Mouse (Mus musculus) CH12.LX (cell line): ENCODE data around the gene Lzts3. TPM values are rescaled to one million over a fixed set of nuclear protein-coding genes. Genes with fewer than 3 reads are reported as not detected.

Source experiments
- DNase-seq: peaks from one replicate; pipeline ENCODE4 v3.0.0-alpha.2; 2013; ENCODE audit errors: extremely low read depth
- H3K27ac ChIP-seq: 2 replicates; pipeline ENCODE4 v1.5.1; 2012; ENCODE audit warnings: low read depth, mild to moderate bottlenecking, control low read depth, moderate library complexity; ENCODE audit not compliant: insufficient read depth
- H3K27me3 ChIP-seq: replicated peaks from 2 replicates; pipeline ENCODE3; 2012; ENCODE audit warnings: inconsistent platforms
- H3K36me3 ChIP-seq, 2 experiments: replicated peaks in 1 of 2; 2 replicates each; pipeline versions ENCODE3 to v1.6.1; 2012; ENCODE audit warnings: inconsistent platforms in 1 of 2, low read length in 1 of 2, mild to moderate bottlenecking in 1 of 2, mixed read lengths in 1 of 2, moderate library complexity in 1 of 2; ENCODE audit not compliant: control insufficient read depth in 1 of 2, insufficient read depth in 1 of 2
- H3K4me1 ChIP-seq, 2 experiments: 2 replicates each; pipeline ENCODE4 v1.6.1; 2012; ENCODE audit warnings: inconsistent platforms in 1 of 2, moderate library complexity in 1 of 2; ENCODE audit not compliant: insufficient read depth in 2 of 2, control insufficient read depth in 1 of 2
- H3K4me2 ChIP-seq: 2 replicates; pipeline ENCODE4 v1.6.1; 2012; ENCODE audit warnings: low read depth, mild to moderate bottlenecking, control low read depth; ENCODE audit not compliant: poor library complexity, insufficient read depth, severe bottlenecking
- H3K4me3 ChIP-seq, 3 experiments: fragments of 150-350 bp in 1 of 3; sonication (generic) in 1 of 3; replicated peaks in 1 of 3; 2 replicates each; pipeline versions ENCODE3 to v1.5.1; 2011 to 2012; ENCODE audit warnings: low read depth in 2 of 3, low read length in 2 of 3, mild to moderate bottlenecking in 2 of 3, moderate library complexity in 2 of 3, control low read depth in 1 of 3, improper control_type of control experiment in 1 of 3, inconsistent platforms in 1 of 3, mixed read lengths in 1 of 3; ENCODE audit not compliant: poor library complexity in 1 of 3
- H3K79me2 ChIP-seq: replicated peaks from 2 replicates; pipeline ENCODE4 v1.6.1; 2012; ENCODE audit warnings: mild to moderate bottlenecking, moderate library complexity; ENCODE audit not compliant: control insufficient read depth, poor library complexity, insufficient read depth, severe bottlenecking; ENCODE audit errors: extremely low read depth
- H3K9ac ChIP-seq: 2 replicates; pipeline ENCODE4 v1.6.1; 2012; ENCODE audit warnings: low read depth, mild to moderate bottlenecking, control low read depth, moderate library complexity; ENCODE audit not compliant: insufficient read depth
- H3K9me3 ChIP-seq: replicated peaks from 2 replicates; pipeline ENCODE3; 2012; ENCODE audit warnings: low read length, inconsistent platforms, mixed read lengths
- BHLHE40 ChIP-seq: IDR thresholded peaks from 2 replicates; pipeline ENCODE4 v1.6.1; 2011; ENCODE audit warnings: mild to moderate bottlenecking, low read depth, low read length, improper control_type of control experiment
- CHD1 ChIP-seq: IDR thresholded peaks from 2 replicates; pipeline ENCODE4 v1.6.1; 2012; ENCODE audit warnings: low read depth, low read length, improper control_type of control experiment, inconsistent platforms
- CHD2 ChIP-seq: IDR thresholded peaks from 2 replicates; pipeline ENCODE4 v1.6.1; 2011; ENCODE audit warnings: low read length, improper control_type of control experiment
- CTCF ChIP-seq, 2 experiments: IDR thresholded peaks in 1 of 2; conservative IDR thresholded peaks in 1 of 2; 2 replicates each; pipeline ENCODE4 v1.5.1; 2011 to 2012; ENCODE audit warnings: low read depth in 2 of 2, low read length in 2 of 2, improper control_type of control experiment in 1 of 2, inconsistent platforms in 1 of 2, mild to moderate bottlenecking in 1 of 2, moderate library complexity in 1 of 2
- ELF1 ChIP-seq: IDR thresholded peaks from 2 replicates; pipeline ENCODE4 v1.6.1; 2014; ENCODE audit warnings: low read depth, mild to moderate bottlenecking, inconsistent platforms, low read length, improper control_type of control experiment
- EP300 ChIP-seq: IDR thresholded peaks from 2 replicates; pipeline ENCODE4 v1.6.1; 2011; ENCODE audit warnings: low read length, improper control_type of control experiment
- ETS1 ChIP-seq: conservative IDR thresholded peaks from 2 replicates; pipeline ENCODE4 v1.6.1; 2012; ENCODE audit warnings: low read depth, mild to moderate bottlenecking, inconsistent platforms, low read length, improper control_type of control experiment, moderate library complexity
- IRF4 ChIP-seq: IDR thresholded peaks from 2 replicates; pipeline ENCODE4 v1.6.1; 2014; ENCODE audit warnings: low read depth, mild to moderate bottlenecking, inconsistent platforms, low read length, improper control_type of control experiment
- JUN ChIP-seq: IDR thresholded peaks from 2 replicates; pipeline ENCODE4 v1.6.1; 2011; ENCODE audit warnings: low read depth, mild to moderate bottlenecking, low read length, improper control_type of control experiment, moderate library complexity; ENCODE audit not compliant: insufficient read depth
- KAT2A ChIP-seq: IDR thresholded peaks from 2 replicates; pipeline ENCODE4 v1.6.1; 2012; ENCODE audit warnings: low read length, improper control_type of control experiment, inconsistent platforms; ENCODE audit not compliant: insufficient replicate concordance
- MAZ ChIP-seq: IDR thresholded peaks from 2 replicates; pipeline ENCODE4 v1.6.1; 2012; ENCODE audit warnings: low read depth, mild to moderate bottlenecking, inconsistent platforms, low read length, improper control_type of control experiment, moderate library complexity
- MEF2A ChIP-seq: IDR thresholded peaks from 2 replicates; pipeline ENCODE4 v1.6.1; 2014; ENCODE audit warnings: low read depth, mild to moderate bottlenecking, inconsistent platforms, low read length, improper control_type of control experiment, borderline replicate concordance
- MXI1 ChIP-seq: IDR thresholded peaks from 2 replicates; pipeline ENCODE4 v1.6.1; 2011; ENCODE audit warnings: mild to moderate bottlenecking, low read depth, low read length, improper control_type of control experiment
- MYC ChIP-seq: IDR thresholded peaks from 2 replicates; pipeline ENCODE4 v1.6.1; 2011; ENCODE audit warnings: low read depth, mild to moderate bottlenecking, improper control_type of control experiment, low read length
- NELFE ChIP-seq: IDR thresholded peaks from 2 replicates; pipeline ENCODE4 v1.6.1; 2011; ENCODE audit warnings: low read depth, low read length, improper control_type of control experiment
- NRF1 ChIP-seq: IDR thresholded peaks from 2 replicates; pipeline ENCODE4 v1.6.1; 2014; ENCODE audit warnings: low read depth, mild to moderate bottlenecking, inconsistent platforms, low read length, improper control_type of control experiment, moderate library complexity
- POLR2A ChIP-seq: IDR thresholded peaks from 2 replicates; pipeline ENCODE4 v1.6.1; 2011; ENCODE audit warnings: low read depth, mild to moderate bottlenecking, improper control_type of control experiment, low read length
- POLR2AphosphoS2 ChIP-seq: IDR thresholded peaks from 2 replicates; pipeline ENCODE4 v1.6.1; 2011; ENCODE audit warnings: low read depth, low read length, improper control_type of control experiment
- RAD21 ChIP-seq: IDR thresholded peaks from 2 replicates; pipeline ENCODE4 v1.6.1; 2011; ENCODE audit warnings: low read depth, mild to moderate bottlenecking, low read length, improper control_type of control experiment, moderate library complexity
- RCOR1 ChIP-seq: conservative IDR thresholded peaks from 2 replicates; pipeline ENCODE4 v1.6.1; 2012; ENCODE audit warnings: low read depth, mild to moderate bottlenecking, inconsistent platforms, low read length, improper control_type of control experiment
- SIN3A ChIP-seq: IDR thresholded peaks from 2 replicates; pipeline ENCODE4 v1.6.1; 2012; ENCODE audit warnings: low read length, improper control_type of control experiment, inconsistent platforms
- TBP ChIP-seq: conservative IDR thresholded peaks from 2 replicates; pipeline ENCODE4 v1.6.1; 2011; ENCODE audit warnings: low read depth, low read length, improper control_type of control experiment
- TCF12 ChIP-seq: IDR thresholded peaks from 2 replicates; pipeline ENCODE4 v1.6.1; 2014; ENCODE audit warnings: low read depth, mild to moderate bottlenecking, inconsistent platforms, low read length, improper control_type of control experiment
- UBTF ChIP-seq: IDR thresholded peaks from 2 replicates; pipeline ENCODE4 v1.6.1; 2012; ENCODE audit warnings: low read depth, mild to moderate bottlenecking, inconsistent platforms, low read length, improper control_type of control experiment, moderate library complexity
- USF1 ChIP-seq: IDR thresholded peaks from 2 replicates; pipeline ENCODE4 v1.6.1; 2014; ENCODE audit warnings: low read depth, mild to moderate bottlenecking, inconsistent platforms, low read length, improper control_type of control experiment
- USF2 ChIP-seq: conservative IDR thresholded peaks from 2 replicates; pipeline ENCODE4 v1.6.1; 2011; ENCODE audit warnings: low read depth, low read length, improper control_type of control experiment
- ZC3H11A ChIP-seq: IDR thresholded peaks from 2 replicates; pipeline ENCODE4 v1.6.1; 2012; ENCODE audit warnings: low read depth, mild to moderate bottlenecking, inconsistent platforms, low read length, improper control_type of control experiment
- dilution Hi-C: fragments of 300-500 bp; cut with MboI; formaldehyde crosslinking; loops from 2 replicates; pipeline ENCODE4 v1.14.3; 2020; ENCODE audit warnings: low sequenced_read_pairs; ENCODE audit not compliant: extremely low pct_unique_long_range_greater_than_20kb, extremely low pct_ligation_motif_present
- in situ Hi-C: fragments of 300-500 bp; cut with MboI; formaldehyde crosslinking; loops from 3 replicates; pipeline ENCODE4 v1.14.3; 2019; ENCODE audit warnings: low sequenced_read_pairs, low pct_ligation_motif_present, low pct_unique_long_range_greater_than_20kb, mixed read lengths
- polyA plus RNA-seq: library from polyadenylated mRNA; unstranded; fragments of >175 nt; gene quantifications from 2 replicates; pipeline ENCODE4 v1.2.1, GENCODE M21; 2012; ENCODE audit warnings: low read depth; ENCODE audit not compliant: insufficient read length
- total RNA-seq, 2 experiments: library from RNA; depleted of rRNA; stranded (reverse); fragments of 300-350 nt in 1 of 2; fragments of >200 nt in 1 of 2; gene quantifications; 2 replicates each; pipeline ENCODE4 v1.2.3; 2012 to 2014

Gene Lzts3
- total and polyA plus RNA-seq, 3 experiments, result 1.5 to 4.2 (median 3.9) TPM

DNA sequence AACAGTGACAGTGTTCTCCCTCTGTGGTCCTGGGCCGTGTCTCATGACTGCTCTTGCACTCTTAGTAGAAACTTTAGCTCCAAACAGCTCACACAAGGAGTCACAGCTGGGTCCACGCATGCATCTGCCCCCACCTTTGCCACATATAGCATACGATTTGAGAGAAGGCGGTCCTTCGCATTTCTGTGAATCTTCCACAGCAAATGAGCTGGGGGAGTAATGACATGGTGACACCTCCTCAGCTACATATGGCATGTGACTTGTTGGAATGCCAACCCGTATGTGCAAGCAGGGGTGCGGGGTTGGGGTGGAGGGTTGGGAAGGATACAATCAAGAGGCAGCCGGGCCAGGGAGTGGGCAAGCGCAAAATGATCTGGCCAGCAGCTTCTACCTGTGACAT is 13.9 kb upstream of the Lzts3 start:
- H3K27me3 ChIP-seq, result no peaks in the 10 kb centered on the region
- TF ChIP-seq JUN (no peak), MEF2A (no peak), MYC (no peak), CHD1 (no peak), MAZ (no peak), IRF4 (no peak), TCF12 (no peak), KAT2A (no peak), USF1 (no peak), EP300 (no peak), NELFE (no peak), NRF1 (no peak), BHLHE40 (no peak)
- no peak overlapping the region for H3K4me2 ChIP-seq
- no peak overlapping the region for H3K9ac ChIP-seq
- no peak overlapping the region for H3K27ac ChIP-seq
- in situ Hi-C loops (no loop called here), dilution Hi-C loops (no loop called here)
- H3K36me3 ChIP-seq, result peaks cover 67 to 93% of the 10 kb centered on the region in 2 experiments
- H3K4me1 ChIP-seq, result peaks cover 0 to 4% of the 10 kb centered on the region in 2 experiments; a peak in 2 of 4 replicates
- no peak overlapping the region for H3K4me3 ChIP-seq
- H3K79me2 ChIP-seq, result no peaks in the 10 kb centered on the region
- no peak for DNase-seq
- no peaks in the 10 kb centered on the region for H3K9me3 ChIP-seq

DNA sequence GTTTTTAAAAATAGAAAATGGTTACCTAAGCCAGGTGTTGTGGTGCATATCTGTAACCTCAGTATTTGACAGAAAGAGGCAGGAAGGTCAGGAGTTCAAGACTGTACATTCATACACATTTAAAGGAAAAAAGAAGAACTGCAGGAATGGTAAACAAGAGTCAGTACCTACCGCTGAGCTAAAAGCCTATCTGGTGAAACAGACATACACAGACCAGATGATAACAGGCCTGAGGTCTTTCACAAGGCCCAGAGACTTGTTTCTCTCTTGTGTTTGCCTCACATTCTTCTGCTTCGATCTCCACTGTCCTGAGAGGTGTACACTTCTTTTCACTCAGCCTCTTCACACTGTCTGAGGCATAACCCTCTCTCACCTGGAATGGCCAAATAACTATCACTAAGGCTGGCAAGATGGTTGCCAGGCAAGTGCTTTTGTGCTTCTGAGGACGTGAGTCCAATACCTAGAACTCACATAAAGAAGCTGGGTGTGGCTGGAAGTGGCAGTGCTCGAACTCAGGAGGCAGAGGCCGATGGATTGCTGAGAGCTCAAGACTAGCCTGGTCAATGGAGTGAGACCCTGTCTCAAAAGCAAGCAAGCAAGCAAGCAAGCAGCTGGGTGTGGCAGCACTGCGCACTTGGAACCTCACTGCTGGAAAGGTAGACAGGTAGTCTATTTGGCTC is 13.2 kb upstream of the Lzts3 start:
- no peak for DNase-seq
- Histone ChIP-seq H3K27ac (no peak overlapping the region), H3K4me1 (no peaks in the 10 kb centered on the region), H3K79me2 (no peaks in the 10 kb centered on the region), H3K9me3 (no peaks in the 10 kb centered on the region), H3K4me2 (no peak overlapping the region), H3K36me3 (peaks cover 60 to 93% of the 10 kb centered on the region in 2 experiments), H3K27me3 (no peaks in the 10 kb centered on the region), H3K9ac (no peak overlapping the region), H3K4me3 (no peak overlapping the region)
- TF ChIP-seq RAD21, result no peak
- TF ChIP-seq ELF1, result no peak
- TF ChIP-seq POLR2A, result no peak
- TF ChIP-seq MXI1, result no peak
- TF ChIP-seq MAZ, result no peak
- no peak for TF ChIP-seq USF2
- no peak for TF ChIP-seq IRF4
- no peak for TF ChIP-seq UBTF
- TF ChIP-seq ETS1, result no peak
- TF ChIP-seq KAT2A, result no peak
- no peak for TF ChIP-seq JUN
- no peak for TF ChIP-seq RCOR1
- TF ChIP-seq CTCF (conservative IDR thresholded peaks at IDR 0.05 in 1 of 2, IDR thresholded peaks at IDR 0.05 in 1 of 2; ENCODE audit: low read depth in 2 of 2, low read length in 2 of 2), result no peak
- no peak for TF ChIP-seq NELFE
- TF ChIP-seq ZC3H11A, result no peak
- no peak for TF ChIP-seq POLR2AphosphoS2
- TF ChIP-seq CHD1, result no peak
- no peak for TF ChIP-seq CHD2
- TF ChIP-seq TBP, result no peak
- TF ChIP-seq SIN3A, result no peak
- dilution Hi-C loops, result no loop called here
- in situ Hi-C loops, result no loop called here
